8 mouse cellular contexts compared by ENCODE assay signal in genomic region chr17:26415355-26415865, GRCm38 (mm10). TPM values are rescaled to one million over a fixed set of nuclear protein-coding genes. Genes with fewer than 3 reads are reported as not detected.
A peak's percentile ranks its signal among the peaks of the same experiment; 100 is the strongest.
DNase-seq lines count a peak whose midpoint lies in the region; TF ChIP-seq lines count a peak whose summit lies in the region.

No protein-coding gene starts in this region.

- no peak for TF ChIP-seq POLR2A in cortical plate, adult 2 months (IDR thresholded peaks at IDR 0.05; ENCODE audit: extremely low read depth, insufficient read depth, low read length)

- no peak for TF ChIP-seq CTCF in cortical plate, adult 2 months (IDR thresholded peaks at IDR 0.05; ENCODE audit: extremely low read depth, insufficient read depth, low read length)

- H3K27ac ChIP-seq in cortical plate, adult 2 months (ENCODE audit: insufficient read depth, low read length): peak overlapping the region; percentile 98

- H3K4me1 ChIP-seq in cortical plate, adult 2 months (ENCODE audit: control insufficient read depth, insufficient read depth, low read length): no peaks in the 10 kb centered on the region

- H3K4me3 ChIP-seq in cortical plate, adult 2 months (ENCODE audit: insufficient read depth, low read length): peak overlapping the region; percentile 65

- DNase-seq in frontal cortex, postnatal 36 days (ENCODE audit: low spot score in 2 of 2): peak; percentile 36 to 37
- no peak for DNase-seq in frontal cortex, postnatal 25 days (ENCODE audit: low spot score in 2 of 2)
- DNase-seq in 3134 (ENCODE audit: extremely low read depth, insufficient read length, low spot score): peak; percentile 58
- peak; percentile 46 for DNase-seq in induced T-regulatory cell, adult 2 months (ENCODE audit: low read depth)
- DNase-seq in lung, postnatal 10 days: peak; percentile 41
- DNase-seq in ovary, postnatal 14 days (ENCODE audit: low spot score): no peak
- DNase-seq in cerebellum, adult 11-12 months: no peak

RNA-seq across cellular contexts. Expression of gene Neurl1b, which starts 0.8 kb away (rescaled TPM):
- polyA plus RNA-seq in cortical plate, adult 2 months (2012; rRNA removed): 53.4 and 56.8 TPM in 2 replicates

Comparison
In these comparisons a context has a peak if more than half of its experiments do, and no peak if none do; other contexts are left out.
1. DNase-seq: peak in frontal cortex, postnatal 36 days (2 of 2), 3134 (single experiment), induced T-regulatory cell, adult 2 months (single experiment) and lung, postnatal 10 days (single experiment); none in frontal cortex, postnatal 25 days (0 of 2), ovary, postnatal 14 days (single experiment) and cerebellum, adult 11-12 months (single experiment).